Mouse (Mus musculus): ENCODE results near the gene Cacna1c. TPM values are rescaled to one million over a fixed set of nuclear protein-coding genes. Genes with fewer than 3 reads are reported as not detected.

Gene Cacna1c
- polyA plus RNA-seq, 1 experiment from 2014 or later = 7.1 TPM

DNA sequence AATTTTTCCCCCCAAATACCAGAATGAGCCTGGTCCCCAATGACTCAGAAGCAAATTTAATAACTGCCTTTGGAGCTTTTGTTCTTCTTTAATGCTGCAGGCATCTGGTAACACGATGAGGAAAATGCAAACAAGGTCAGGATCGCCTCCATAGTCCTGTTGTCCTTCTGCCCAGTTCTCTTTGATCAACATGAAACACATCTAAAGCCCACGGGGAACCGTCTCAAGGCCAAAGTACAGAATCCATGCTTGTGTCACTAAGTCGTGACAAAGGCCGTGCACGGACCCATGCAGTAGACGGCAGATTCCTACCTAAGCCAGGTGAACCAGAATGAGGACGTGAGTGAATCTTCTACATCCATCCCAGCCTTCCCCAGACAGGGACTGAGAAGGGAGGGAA is 333.5 kb downstream of the Cacna1c start:
- no peak overlapping the region for H3K9ac ChIP-seq (replicated peaks; ENCODE audit: low read length)
- H3K9me3 ChIP-seq (ENCODE audit: control insufficient read depth, low read length) = no peaks in the 10 kb centered on the region
- H3K27ac ChIP-seq (replicated peaks; ENCODE audit: low read depth, low read length) = no peak overlapping the region
- WGBS = 86% methylated on average over 9 of the region's 9 CpGs
- ATAC-seq (ENCODE audit: low FRiP score, low TSS enrichment) (no peak), DNase-seq (no peak)
- no peak overlapping the region for H3K4me2 ChIP-seq (ENCODE audit: low read length)
- no peaks in the 10 kb centered on the region for H3K4me1 ChIP-seq (ENCODE audit: control insufficient read depth, insufficient read depth, low read length)
- no peak overlapping the region for H3K4me3 ChIP-seq (replicated peaks; ENCODE audit: low read depth, low read length)
- H3K36me3 ChIP-seq (ENCODE audit: control insufficient read depth, insufficient read depth, low read length) = no peaks in the 10 kb centered on the region
- no peaks in the 10 kb centered on the region for H3K27me3 ChIP-seq (ENCODE audit: control insufficient read depth, insufficient read depth, low read length)

DNA sequence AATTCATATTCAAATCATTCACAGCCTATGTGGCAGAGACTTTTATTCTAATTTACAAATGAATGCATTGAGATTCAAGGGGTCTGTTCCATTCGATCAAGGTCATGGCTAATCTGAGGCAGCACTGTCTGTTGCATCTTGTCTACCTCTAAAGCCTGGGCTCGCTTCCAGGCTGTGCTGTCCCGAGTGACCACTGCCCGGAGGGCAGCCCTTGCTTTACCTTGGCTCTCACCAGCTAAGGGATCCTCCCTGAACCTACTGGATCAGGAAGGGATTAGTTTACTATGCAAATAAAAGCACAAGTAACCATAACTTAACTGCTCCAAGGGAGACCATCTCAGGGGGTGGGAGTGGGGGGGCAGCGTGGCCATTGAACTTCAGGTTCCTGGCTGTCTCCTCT is 334.1 kb downstream of the Cacna1c start:
- ATAC-seq (ENCODE audit: low FRiP score, low TSS enrichment) = no peak
- Histone ChIP-seq H3K27ac (replicated peaks; ENCODE audit: low read depth, low read length) (no peak overlapping the region), H3K4me2 (ENCODE audit: low read length) (no peak overlapping the region), H3K36me3 (ENCODE audit: control insufficient read depth, insufficient read depth, low read length) (no peaks in the 10 kb centered on the region), H3K27me3 (ENCODE audit: control insufficient read depth, insufficient read depth, low read length) (no peaks in the 10 kb centered on the region), H3K4me1 (ENCODE audit: control insufficient read depth, insufficient read depth, low read length) (no peaks in the 10 kb centered on the region), H3K4me3 (replicated peaks; ENCODE audit: low read depth, low read length) (no peak overlapping the region), H3K9me3 (ENCODE audit: control insufficient read depth, low read length) (no peaks in the 10 kb centered on the region), H3K9ac (replicated peaks; ENCODE audit: low read length) (no peak overlapping the region)
- 54% methylated on average over 5 of the region's 5 CpGs for WGBS
- DNase-seq = no peak

DNA sequence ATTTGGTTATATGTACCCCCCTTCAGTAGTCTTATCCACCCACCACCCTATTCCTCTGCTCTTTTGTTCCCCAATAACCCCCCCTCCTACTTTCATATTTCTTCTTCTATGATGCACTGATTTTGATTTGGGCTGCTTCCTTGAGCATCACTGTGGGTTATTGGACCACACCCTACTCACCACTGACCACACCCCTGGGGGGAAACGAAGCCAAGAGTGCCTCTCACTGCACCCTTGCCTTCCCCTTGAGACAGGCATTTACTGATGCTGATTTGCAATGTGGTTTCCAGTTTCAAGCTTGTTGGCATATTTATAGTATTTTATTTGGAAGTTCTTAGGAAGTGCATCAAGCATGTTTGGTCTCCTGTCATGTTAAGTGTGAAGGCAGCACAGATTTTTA is 337.8 kb downstream of the Cacna1c start:
- no peaks in the 10 kb centered on the region for H3K36me3 ChIP-seq (ENCODE audit: control insufficient read depth, insufficient read depth, low read length)
- no peaks in the 10 kb centered on the region for H3K27me3 ChIP-seq (ENCODE audit: control insufficient read depth, insufficient read depth, low read length)
- no peaks in the 10 kb centered on the region for H3K4me1 ChIP-seq (ENCODE audit: control insufficient read depth, insufficient read depth, low read length)
- no peak overlapping the region for H3K9ac ChIP-seq (replicated peaks; ENCODE audit: low read length)
- WGBS = 68% methylated on average over 1 of the region's 1 CpGs
- no peak overlapping the region for H3K27ac ChIP-seq (replicated peaks; ENCODE audit: low read depth, low read length)
- H3K9me3 ChIP-seq (ENCODE audit: control insufficient read depth, low read length) = no peaks in the 10 kb centered on the region
- DNase-seq (no peak), ATAC-seq (ENCODE audit: low FRiP score, low TSS enrichment) (no peak)
- no peak overlapping the region for H3K4me2 ChIP-seq (ENCODE audit: low read length)
- no peak overlapping the region for H3K4me3 ChIP-seq (replicated peaks; ENCODE audit: low read depth, low read length)

DNA sequence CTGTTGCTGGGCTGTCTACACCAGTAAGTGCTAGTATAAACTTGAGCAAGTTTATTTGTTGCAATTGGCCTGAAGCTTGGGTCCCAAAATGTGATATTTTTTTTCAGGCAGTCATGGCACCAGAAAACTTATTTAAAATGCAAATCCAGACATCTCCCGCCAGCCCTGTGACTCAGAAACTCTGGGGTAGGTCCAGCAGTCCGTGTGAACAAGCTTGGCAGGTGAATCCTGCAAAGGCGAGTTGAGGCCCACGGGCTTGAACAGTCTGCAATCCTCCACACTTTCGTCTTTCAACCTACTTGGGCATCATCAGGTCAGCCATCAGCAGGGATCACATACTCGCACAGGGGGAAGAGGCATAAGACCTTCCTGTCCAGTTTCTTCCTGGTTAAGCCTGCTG is 344.1 kb downstream of the Cacna1c start:
- no peaks in the 10 kb centered on the region for H3K9me3 ChIP-seq (ENCODE audit: control insufficient read depth, low read length)
- ATAC-seq (ENCODE audit: low FRiP score, low TSS enrichment) = no peak

DNA sequence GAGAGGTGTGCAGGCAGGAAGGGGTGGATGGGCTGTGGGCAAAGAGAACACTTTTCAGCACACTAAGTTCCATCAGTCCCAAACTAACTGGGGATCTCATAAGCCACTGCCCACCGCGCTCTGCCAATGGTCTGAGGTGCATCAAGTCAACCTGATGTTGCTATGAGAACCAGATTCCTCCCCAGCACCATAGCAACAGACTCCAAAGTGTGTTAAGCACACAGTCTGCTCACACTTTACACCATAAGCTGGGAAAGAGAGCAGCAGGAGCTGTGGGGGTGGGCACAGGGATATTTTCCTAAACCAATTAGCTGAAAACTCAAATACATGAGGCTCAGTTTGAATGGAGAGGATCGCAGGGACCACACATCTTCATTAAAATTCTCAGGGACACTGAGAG is 345.1 kb downstream of the Cacna1c start:
- DNase-seq (no peak), ATAC-seq (ENCODE audit: low FRiP score, low TSS enrichment) (no peak)
- no peaks in the 10 kb centered on the region for H3K9me3 ChIP-seq (ENCODE audit: control insufficient read depth, low read length)
- no peaks in the 10 kb centered on the region for H3K36me3 ChIP-seq (ENCODE audit: control insufficient read depth, insufficient read depth, low read length)
- WGBS = 55% methylated on average over 3 of the region's 3 CpGs
- no peak overlapping the region for H3K4me3 ChIP-seq (replicated peaks; ENCODE audit: low read depth, low read length)
- H3K4me1 ChIP-seq (ENCODE audit: control insufficient read depth, insufficient read depth, low read length) = peaks cover 3% of the 10 kb centered on the region; the same call in 1 of the 2 replicates
- no peak overlapping the region for H3K27ac ChIP-seq (replicated peaks; ENCODE audit: low read depth, low read length)
- H3K4me2 ChIP-seq (ENCODE audit: low read length) = no peak overlapping the region
- no peaks in the 10 kb centered on the region for H3K27me3 ChIP-seq (ENCODE audit: control insufficient read depth, insufficient read depth, low read length)
- no peak overlapping the region for H3K9ac ChIP-seq (replicated peaks; ENCODE audit: low read length)

More for the DNA sequence above, 344.1 kb downstream of the Cacna1c start:
- H3K4me1 ChIP-seq (ENCODE audit: control insufficient read depth, insufficient read depth, low read length) = no peaks in the 10 kb centered on the region
- no peak overlapping the region for H3K27ac ChIP-seq (replicated peaks; ENCODE audit: low read depth, low read length)
- H3K27me3 ChIP-seq (ENCODE audit: control insufficient read depth, insufficient read depth, low read length) = no peaks in the 10 kb centered on the region
- H3K9ac ChIP-seq (replicated peaks; ENCODE audit: low read length) = no peak overlapping the region
- no peak for DNase-seq
- no peak overlapping the region for H3K4me2 ChIP-seq (ENCODE audit: low read length)
- 66% methylated on average over 6 of the region's 6 CpGs for WGBS
- no peak overlapping the region for H3K4me3 ChIP-seq (replicated peaks; ENCODE audit: low read depth, low read length)
- H3K36me3 ChIP-seq (ENCODE audit: control insufficient read depth, insufficient read depth, low read length) = no peaks in the 10 kb centered on the region

DNA sequence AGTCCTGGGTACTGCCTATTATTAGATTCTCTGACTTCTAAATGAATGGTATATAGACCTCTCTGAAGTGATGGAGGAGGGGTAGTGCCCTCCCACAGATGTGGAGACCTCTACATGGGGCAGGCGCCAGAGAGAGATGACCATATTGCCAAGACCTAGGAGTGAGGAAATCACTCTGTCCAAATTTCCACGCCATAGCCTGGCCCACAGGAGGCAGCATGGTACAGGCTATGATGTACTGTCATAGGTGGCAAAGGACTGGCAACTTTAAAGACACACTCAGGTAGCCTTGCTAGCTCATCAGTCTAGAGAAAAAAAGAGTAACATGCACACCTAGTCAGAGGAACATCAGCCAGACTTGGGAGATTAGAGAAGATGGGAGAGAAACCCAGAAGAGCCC is 347.6 kb downstream of the Cacna1c start:
- no peak overlapping the region for H3K27ac ChIP-seq (replicated peaks; ENCODE audit: low read depth, low read length)
- DNase-seq (no peak), ATAC-seq (ENCODE audit: low FRiP score, low TSS enrichment) (no peak)
- no peak overlapping the region for H3K9ac ChIP-seq (replicated peaks; ENCODE audit: low read length)
- no peaks in the 10 kb centered on the region for H3K9me3 ChIP-seq (ENCODE audit: control insufficient read depth, low read length)
- no peaks in the 10 kb centered on the region for H3K36me3 ChIP-seq (ENCODE audit: control insufficient read depth, insufficient read depth, low read length)
- no peaks in the 10 kb centered on the region for H3K27me3 ChIP-seq (ENCODE audit: control insufficient read depth, insufficient read depth, low read length)
- no peak overlapping the region for H3K4me3 ChIP-seq (replicated peaks; ENCODE audit: low read depth, low read length)
- 83% methylated on average over 2 of the region's 2 CpGs for WGBS
- peaks cover 8% of the 10 kb centered on the region for H3K4me1 ChIP-seq (ENCODE audit: control insufficient read depth, insufficient read depth, low read length)
- no peak overlapping the region for H3K4me2 ChIP-seq (ENCODE audit: low read length)

DNA sequence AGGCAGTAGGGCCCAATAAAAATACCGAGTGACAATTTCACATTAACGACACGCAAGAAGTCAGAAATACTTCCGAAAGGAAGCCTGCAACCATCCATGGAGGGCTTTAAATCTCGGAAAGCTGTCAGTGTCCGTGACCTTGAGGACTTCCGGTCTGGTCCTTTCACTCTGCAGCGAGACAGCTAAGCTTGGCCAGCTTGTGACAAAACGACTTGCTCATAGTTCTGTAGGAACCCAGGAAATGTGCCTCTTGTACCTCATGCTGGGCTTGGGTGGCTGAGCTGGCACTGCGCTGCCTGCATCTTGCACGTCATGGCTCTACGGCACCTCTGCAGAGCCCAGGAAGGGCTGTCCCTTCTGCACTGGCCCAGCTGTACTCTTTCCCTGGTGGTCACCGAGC is 348.5 kb downstream of the Cacna1c start:
- H3K9me3 ChIP-seq (ENCODE audit: control insufficient read depth, low read length) = no peaks in the 10 kb centered on the region
- ATAC-seq (ENCODE audit: low FRiP score, low TSS enrichment) (no peak), DNase-seq (no peak)
- WGBS = 86% methylated on average over 13 of the region's 13 CpGs
- H3K27me3 ChIP-seq (ENCODE audit: control insufficient read depth, insufficient read depth, low read length) = no peaks in the 10 kb centered on the region
- peaks cover 8% of the 10 kb centered on the region for H3K4me1 ChIP-seq (ENCODE audit: control insufficient read depth, insufficient read depth, low read length)
- H3K36me3 ChIP-seq (ENCODE audit: control insufficient read depth, insufficient read depth, low read length) = no peaks in the 10 kb centered on the region
- H3K4me2 ChIP-seq (ENCODE audit: low read length) = no peak overlapping the region
- no peak overlapping the region for H3K4me3 ChIP-seq (replicated peaks; ENCODE audit: low read depth, low read length)
- no peak overlapping the region for H3K9ac ChIP-seq (replicated peaks; ENCODE audit: low read length)
- no peak overlapping the region for H3K27ac ChIP-seq (replicated peaks; ENCODE audit: low read depth, low read length)

DNA sequence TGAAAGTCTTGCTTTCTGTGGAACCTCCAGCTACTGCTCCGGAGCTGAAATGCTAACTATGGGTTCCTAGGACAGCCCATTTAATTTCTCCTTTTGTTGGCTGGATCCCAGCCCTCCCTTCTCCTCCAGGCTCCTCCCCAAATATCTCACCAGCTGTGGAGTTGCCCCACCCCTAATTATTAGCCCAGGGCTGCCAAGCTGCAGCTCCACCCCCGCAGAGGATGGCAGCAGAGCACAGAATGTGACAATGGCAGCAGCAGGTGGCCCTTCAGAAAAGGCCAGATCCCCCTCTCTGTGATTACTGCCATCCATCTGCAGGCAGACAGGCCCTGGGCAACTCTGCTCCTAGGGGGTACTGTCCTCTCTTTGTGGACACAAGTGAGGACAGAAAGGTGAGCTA is 350.4 kb downstream of the Cacna1c start:
- WGBS = 7% methylated on average over 2 of the region's 2 CpGs
- ATAC-seq (ENCODE audit: low FRiP score, low TSS enrichment) (no peak), DNase-seq (peak; percentile 45)
- Histone ChIP-seq H3K4me2 (ENCODE audit: low read length) (no peak overlapping the region), H3K9me3 (ENCODE audit: control insufficient read depth, low read length) (no peaks in the 10 kb centered on the region), H3K36me3 (ENCODE audit: control insufficient read depth, insufficient read depth, low read length) (no peaks in the 10 kb centered on the region), H3K27me3 (ENCODE audit: control insufficient read depth, insufficient read depth, low read length) (no peaks in the 10 kb centered on the region), H3K9ac (replicated peaks; ENCODE audit: low read length) (no peak overlapping the region), H3K4me1 (ENCODE audit: control insufficient read depth, insufficient read depth, low read length) (peaks cover 8% of the 10 kb centered on the region), H3K4me3 (replicated peaks; ENCODE audit: low read depth, low read length) (no peak overlapping the region), H3K27ac (replicated peaks; ENCODE audit: low read depth, low read length) (no peak overlapping the region)

DNA sequence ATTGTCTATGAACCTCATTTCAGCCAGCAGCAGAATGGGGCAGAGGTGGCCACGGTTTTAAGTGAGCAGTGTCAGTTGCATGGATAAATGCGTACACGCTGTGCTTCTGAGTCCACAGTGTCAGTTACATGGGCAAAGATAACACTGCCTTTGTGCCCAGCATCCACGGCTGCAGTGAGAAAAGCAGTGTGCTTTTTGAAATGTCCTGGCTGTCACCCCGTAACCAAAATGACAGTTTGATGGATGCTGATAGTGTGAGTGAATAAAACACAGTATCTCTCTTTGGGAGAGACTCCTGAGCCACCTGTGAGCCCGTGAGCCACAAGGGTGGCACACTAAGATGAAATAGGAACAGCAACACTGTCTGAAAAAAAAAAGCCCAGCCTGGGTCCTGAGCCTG is 351.0 kb downstream of the Cacna1c start:
- H3K27me3 ChIP-seq (ENCODE audit: control insufficient read depth, insufficient read depth, low read length) = no peaks in the 10 kb centered on the region
- H3K36me3 ChIP-seq (ENCODE audit: control insufficient read depth, insufficient read depth, low read length) = no peaks in the 10 kb centered on the region
- no peak for DNase-seq
- H3K27ac ChIP-seq (replicated peaks; ENCODE audit: low read depth, low read length) = no peak overlapping the region
- peaks cover 8% of the 10 kb centered on the region for H3K4me1 ChIP-seq (ENCODE audit: control insufficient read depth, insufficient read depth, low read length)
- H3K9ac ChIP-seq (replicated peaks; ENCODE audit: low read length) = no peak overlapping the region
- no peak overlapping the region for H3K4me2 ChIP-seq (ENCODE audit: low read length)
- WGBS = 68% methylated on average over 6 of the region's 6 CpGs
- no peaks in the 10 kb centered on the region for H3K9me3 ChIP-seq (ENCODE audit: control insufficient read depth, low read length)
- no peak for ATAC-seq (ENCODE audit: low FRiP score, low TSS enrichment)
- H3K4me3 ChIP-seq (replicated peaks; ENCODE audit: low read depth, low read length) = no peak overlapping the region

Data from midbrain, embryonic 14.5 days (tissue).